Mouse (Mus musculus) heart, adult 2 months (tissue): ENCODE data around the gene Tax1bp3. TPM values are rescaled to one million over a fixed set of nuclear protein-coding genes. Genes with fewer than 3 reads are reported as not detected.
A peak's percentile ranks its signal among the peaks of the same experiment; 100 is the strongest.

ENCODE experiments used
- DNase-seq, 2 experiments: peaks; one replicate each; pipeline ENCODE4 v3.0.0; 2021
- H3K27ac ChIP-seq: fragments of 200-600 bp; 2 replicates; pipeline ENCODE4 v1.8.1; 2022
- H3K27me3 ChIP-seq: fragments of 200-500 bp; 2 replicates; pipeline ENCODE4 v1.6.1; 2012; ENCODE audit warnings: mild to moderate bottlenecking, low read length, inconsistent platforms, mixed read lengths; ENCODE audit not compliant: control insufficient read depth, insufficient read depth
- H3K36me3 ChIP-seq: fragments of 200-500 bp; 2 replicates; pipeline ENCODE4 v1.6.1; 2012; ENCODE audit warnings: low read length, inconsistent platforms; ENCODE audit not compliant: control insufficient read depth, insufficient read depth
- H3K4me1 ChIP-seq: fragments of 200-500 bp; 2 replicates; pipeline ENCODE4 v1.6.1; 2011; ENCODE audit warnings: low read length; ENCODE audit not compliant: control insufficient read depth, insufficient read depth
- H3K4me3 ChIP-seq: fragments of 200-600 bp; 2 replicates; pipeline ENCODE4 v1.8.1; 2022
- H3K79me2 ChIP-seq: fragments of 200-500 bp; replicated peaks from 2 replicates; pipeline ENCODE4 v1.6.1; 2012; ENCODE audit warnings: mild to moderate bottlenecking, inconsistent platforms, low read length, moderate library complexity, mixed read lengths; ENCODE audit not compliant: control insufficient read depth, insufficient read depth
- H3K9ac ChIP-seq: fragments of 200-500 bp; 2 replicates; pipeline ENCODE4 v1.6.1; 2012; ENCODE audit warnings: low read depth, mild to moderate bottlenecking, control low read depth, inconsistent platforms, low read length, mixed read lengths
- CTCF ChIP-seq: fragments of 200-600 bp; IDR thresholded peaks from 2 replicates; pipeline ENCODE4 v1.8.1; 2022; ENCODE audit warnings: antibody characterized with exemption, mild to moderate bottlenecking, moderate library complexity
- EP300 ChIP-seq: fragments of 200-500 bp; IDR thresholded peaks from 2 replicates; pipeline ENCODE4 v1.6.1; 2011; ENCODE audit warnings: low read depth, low read length, control low read depth; ENCODE audit not compliant: insufficient read depth
- POLR2A ChIP-seq: fragments of 200-500 bp; IDR thresholded peaks from 2 replicates; pipeline ENCODE4 v1.6.1; 2011; ENCODE audit warnings: mild to moderate bottlenecking, low read depth, low read length, control low read depth; ENCODE audit not compliant: insufficient read depth
- WGBS: fragments of 180-500 bp; shearing (Covaris S2); methylation state at CpG from one replicate; pipeline ENCODE4 v1.1.7; 2018; 5-methylcytosine and 5-hydroxymethylcytosine counted together
- intact Hi-C: fragments of 180-260 bp; cut with DNase I; formaldehyde crosslinking; loops from one replicate; pipeline ENCODE4 v1.15.1; 2025
- polyA plus RNA-seq: library from polyadenylated mRNA; depleted of rRNA; stranded (reverse); fragments of >200 nt; gene quantifications from 2 replicates; pipeline ENCODE4 v1.2.3, GENCODE M21; 2012
- total RNA-seq, 2 experiments: library from RNA; stranded (reverse); gene quantifications; 2 replicates each; pipeline ENCODE4 v1.2.3; 2021

Gene Tax1bp3
- total and polyA plus RNA-seq, 3 experiments, result 45.0 to 60.4 (median 48.5) TPM

- no peak for TF ChIP-seq POLR2A
- TF ChIP-seq EP300, result 0 out of 2 replicates have a peak, but pooled peaks have one; percentile 65
- peak; percentile 100 for TF ChIP-seq CTCF
- Histone ChIP-seq H3K27me3 (no peaks in the 10 kb centered on the region), H3K27ac (peak within 1 kb of the TSS; percentile 29), H3K9ac (peak within 1 kb of the TSS; percentile 75), H3K4me1 (no peaks in the 10 kb centered on the region; the same call in 1 of the 2 replicates), H3K4me3 (peak within 1 kb of the TSS; percentile 81), H3K36me3 (no peaks in the 10 kb centered on the region), H3K79me2 (no peaks in the 10 kb centered on the region)
- intact Hi-C loops, result loop anchor here (1.0 to 5.0 kb wide), 4 partner anchors 19 to 144 kb away; partner anchors contain the start of genes Emc6 and Tax1bp3
- peak; percentile 92 to 96 for DNase-seq
- under 1% methylated on average over 84 of the region's 84 CpGs for WGBS
Measured at GRCm38 (mm10) chr11:73137591-73138501, 39.0 kb upstream of the Tax1bp3 start, which contains the start of gene Haspin. Gene Haspin (minus strand): TSS chr11:73138294.

GRCm38 (mm10) chr11:73144261-73144681, 32.6 kb upstream of the Tax1bp3 start:
- Histone ChIP-seq H3K9ac (no peak overlapping the region), H3K36me3 (no peaks in the 10 kb centered on the region), H3K79me2 (no peaks in the 10 kb centered on the region), H3K27me3 (no peaks in the 10 kb centered on the region), H3K27ac (no peak overlapping the region), H3K4me3 (no peak overlapping the region), H3K4me1 (no peaks in the 10 kb centered on the region)
- intact Hi-C loops, result no loop called here
- TF ChIP-seq EP300, result no peak
- TF ChIP-seq CTCF, result no peak
- TF ChIP-seq POLR2A, result no peak
- WGBS, result 68% methylated on average over 1 of the region's 1 CpGs
- DNase-seq, result no peak

GRCm38 (mm10) chr11:73146026-73146974, 30.6 kb upstream of the Tax1bp3 start:
- H3K27ac ChIP-seq, result no peak overlapping the region
- H3K9ac ChIP-seq, result no peak overlapping the region
- DNase-seq, result no peak
- TF ChIP-seq CTCF (no peak), EP300 (no peak), POLR2A (no peak)
- no peak overlapping the region for H3K4me3 ChIP-seq
- H3K36me3 ChIP-seq, result no peaks in the 10 kb centered on the region
- no peaks in the 10 kb centered on the region for H3K27me3 ChIP-seq
- no peaks in the 10 kb centered on the region for H3K79me2 ChIP-seq
- H3K4me1 ChIP-seq, result no peaks in the 10 kb centered on the region
- 66% methylated on average over 11 of the region's 11 CpGs for WGBS
- intact Hi-C loops, result no loop called here

- no peaks in the 10 kb centered on the region for H3K27me3 ChIP-seq
- H3K4me1 ChIP-seq, result no peaks in the 10 kb centered on the region
- intact Hi-C loops, result no loop called here
- no peaks in the 10 kb centered on the region for H3K36me3 ChIP-seq
- no peak overlapping the region for H3K4me3 ChIP-seq
- H3K27ac ChIP-seq, result no peak overlapping the region
- WGBS, result 55% methylated on average over 7 of the region's 7 CpGs
- no peak for DNase-seq
- H3K79me2 ChIP-seq, result no peaks in the 10 kb centered on the region
- no peak overlapping the region for H3K9ac ChIP-seq
- no peak for TF ChIP-seq CTCF
- no peak for TF ChIP-seq POLR2A
- TF ChIP-seq EP300, result no peak
Measured at GRCm38 (mm10) chr11:73146975-73147365, 29.9 kb upstream of the Tax1bp3 start.

GRCm38 (mm10) chr11:73148209-73148608, 28.7 kb upstream of the Tax1bp3 start:
- Histone ChIP-seq H3K4me1 (no peaks in the 10 kb centered on the region), H3K27ac (no peak overlapping the region), H3K36me3 (no peaks in the 10 kb centered on the region), H3K4me3 (no peak overlapping the region), H3K9ac (no peak overlapping the region), H3K79me2 (no peaks in the 10 kb centered on the region), H3K27me3 (no peaks in the 10 kb centered on the region)
- intact Hi-C loops, result no loop called here
- TF ChIP-seq EP300 (no peak), CTCF (no peak), POLR2A (no peak)
- 82% methylated on average over 9 of the region's 9 CpGs for WGBS
- no peak for DNase-seq
